Mouse (Mus musculus) splenic B cell, adult 2 months (primary cell): ENCODE data around the gene Rflnb.
A peak's percentile ranks its signal among the peaks of the same experiment; 100 is the strongest.

Experiments
- DNase-seq: peaks from one replicate; pipeline ENCODE4 v3.0.0-alpha.2; 2011; ENCODE audit warnings: low read depth, low spot score
- H3K27me3 ChIP-seq: 2 replicates; pipeline ENCODE4 v1.6.1; 2012; ENCODE audit warnings: mild to moderate bottlenecking, low read length, moderate library complexity, mixed read lengths; ENCODE audit not compliant: control insufficient read depth, poor library complexity, insufficient read depth, severe bottlenecking
- H3K36me3 ChIP-seq: 2 replicates; pipeline ENCODE4 v1.6.1; 2012; ENCODE audit warnings: mild to moderate bottlenecking, low read length, moderate library complexity, mixed read lengths; ENCODE audit not compliant: control insufficient read depth, poor library complexity, insufficient read depth, severe bottlenecking

Gene Rflnb

DNA sequence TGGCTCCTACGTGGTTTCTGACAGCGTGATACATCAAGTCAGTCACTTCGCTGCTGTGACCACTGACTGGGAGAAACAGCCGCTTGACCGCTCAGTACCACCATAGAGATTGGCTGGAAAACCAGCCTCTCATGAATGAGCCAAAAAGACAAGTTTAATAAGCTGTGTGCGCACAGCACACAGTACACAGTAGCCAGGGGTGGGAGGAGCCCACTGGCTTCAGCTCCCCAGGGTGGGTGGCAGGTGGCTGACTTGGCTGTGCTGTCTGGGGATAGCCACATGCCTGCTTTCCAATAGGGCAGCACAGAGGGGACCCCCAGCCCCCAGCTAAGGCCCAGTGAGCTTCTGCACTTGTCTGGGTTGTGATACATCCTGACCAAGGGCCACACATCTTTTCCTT lies 16.9 kb upstream of the Rflnb start:
- H3K36me3 ChIP-seq = no peaks in the 10 kb centered on the region
- H3K27me3 ChIP-seq = no peaks in the 10 kb centered on the region
- no peak for DNase-seq

GRCm38 (mm10) chr11:76042882-76043281 lies 15.3 kb upstream of the Rflnb start:
- no peaks in the 10 kb centered on the region for H3K36me3 ChIP-seq
- DNase-seq = no peak
- H3K27me3 ChIP-seq = no peaks in the 10 kb centered on the region

DNA sequence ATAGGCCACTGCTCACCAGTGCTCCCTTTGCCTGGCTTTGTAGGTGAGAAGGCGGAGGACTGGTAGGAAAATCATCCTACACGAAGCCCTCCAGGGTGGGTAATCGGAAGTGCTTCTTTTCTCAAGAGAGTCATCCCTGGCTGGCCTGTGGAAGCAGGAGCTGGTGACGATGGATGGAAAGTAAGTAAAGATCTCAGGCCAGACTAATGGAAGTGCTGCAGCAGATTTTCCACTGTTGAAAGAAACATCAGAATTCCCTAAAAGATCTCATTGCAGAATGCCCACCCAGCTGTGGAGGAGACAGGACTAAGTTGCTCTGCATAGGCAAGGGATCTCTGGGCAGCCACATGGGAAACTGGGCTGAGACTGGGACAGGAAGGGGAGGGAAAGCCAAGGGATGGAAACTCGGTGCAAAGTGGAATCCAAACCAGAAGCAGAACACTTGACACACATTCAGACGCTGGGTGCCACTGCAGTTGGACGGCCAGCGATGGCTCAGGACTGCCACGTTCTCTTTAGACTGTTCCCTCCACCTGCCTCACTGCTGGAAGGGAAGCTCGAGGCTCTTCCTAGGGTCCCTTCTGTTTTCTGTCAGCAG lies 14.6 kb upstream of the Rflnb start:
- DNase-seq = no peak
- Histone ChIP-seq H3K36me3 (no peaks in the 10 kb centered on the region), H3K27me3 (no peaks in the 10 kb centered on the region)

- no peak for DNase-seq
- H3K36me3 ChIP-seq = no peaks in the 10 kb centered on the region
These were observed 13.3 kb upstream of the Rflnb start for GRCm38 (mm10) chr11:76040761-76041376.

GRCm38 (mm10) chr11:76040106-76040505 lies 12.5 kb upstream of the Rflnb start:
- Histone ChIP-seq H3K27me3 (no peaks in the 10 kb centered on the region), H3K36me3 (no peaks in the 10 kb centered on the region)
- DNase-seq = no peak

More at GRCm38 (mm10) chr11:76040761-76041376, 13.3 kb upstream of the Rflnb start:
- H3K27me3 ChIP-seq = no peaks in the 10 kb centered on the region

- H3K36me3 ChIP-seq = no peaks in the 10 kb centered on the region
These were observed 11.9 kb upstream of the Rflnb start for GRCm38 (mm10) chr11:76039271-76040053.

DNA sequence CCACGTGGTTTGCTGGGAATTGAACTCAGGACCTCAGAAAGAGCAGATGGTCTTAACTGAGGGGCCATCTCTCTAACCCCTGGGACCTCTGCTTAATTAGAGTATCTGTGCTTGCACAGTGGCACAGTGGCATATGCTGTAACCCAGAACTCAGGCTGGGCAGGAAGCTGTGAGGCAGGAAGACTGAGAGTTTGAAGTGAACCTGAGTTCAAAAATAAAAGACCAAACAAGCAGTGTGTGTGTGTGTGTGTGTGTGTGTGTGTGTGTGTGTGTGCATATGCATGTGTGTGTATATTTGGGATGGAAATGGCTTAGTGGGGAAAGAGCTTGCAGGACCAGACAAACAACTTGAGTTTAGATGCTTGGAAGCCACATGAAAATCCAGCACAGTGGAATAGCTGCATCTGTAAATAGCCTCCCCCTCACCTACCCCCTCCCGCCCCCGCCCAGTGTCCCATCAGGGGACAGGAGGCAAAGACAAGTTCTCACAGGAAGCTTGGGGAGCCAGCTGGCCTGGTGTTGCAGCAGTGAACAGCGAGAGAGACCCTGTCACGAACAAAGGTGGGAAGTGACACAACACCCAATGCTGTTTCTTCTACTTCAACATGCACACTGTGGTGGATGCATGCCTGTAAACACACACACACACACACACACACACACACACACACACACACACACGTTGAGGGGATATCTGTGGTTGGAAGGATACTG lies 10.2 kb upstream of the Rflnb start:
- H3K36me3 ChIP-seq = no peaks in the 10 kb centered on the region
- no peak for DNase-seq
- no peaks in the 10 kb centered on the region for H3K27me3 ChIP-seq

More at GRCm38 (mm10) chr11:76039271-76040053, 11.9 kb upstream of the Rflnb start:
- no peak for DNase-seq
- no peaks in the 10 kb centered on the region for H3K27me3 ChIP-seq

DNA sequence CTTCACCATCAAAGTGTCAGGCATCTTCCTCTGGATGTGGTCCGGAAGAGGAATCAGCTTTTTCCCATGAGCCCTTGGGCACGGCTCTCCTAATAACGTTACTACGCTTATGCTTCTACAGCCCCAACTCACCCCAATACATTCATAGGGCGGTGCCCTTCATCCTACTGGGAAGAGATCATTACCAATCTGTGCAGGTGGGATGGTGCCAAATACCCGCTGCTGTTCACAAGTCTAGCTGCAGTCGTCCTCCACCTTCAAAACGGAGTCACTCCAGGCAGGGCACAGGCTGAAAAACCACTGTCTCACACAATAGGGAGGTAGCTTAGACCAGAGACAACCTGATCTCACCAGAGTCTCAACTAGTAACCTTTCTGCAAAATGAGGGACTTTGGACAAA lies 7.6 kb upstream of the Rflnb start:
- DNase-seq = no peak
- no peaks in the 10 kb centered on the region for H3K36me3 ChIP-seq
- no peaks in the 10 kb centered on the region for H3K27me3 ChIP-seq

- Histone ChIP-seq H3K27me3 (no peaks in the 10 kb centered on the region), H3K36me3 (no peaks in the 10 kb centered on the region)
- no peak for DNase-seq
These were observed 6.3 kb upstream of the Rflnb start for GRCm38 (mm10) chr11:76033836-76034235.

DNA sequence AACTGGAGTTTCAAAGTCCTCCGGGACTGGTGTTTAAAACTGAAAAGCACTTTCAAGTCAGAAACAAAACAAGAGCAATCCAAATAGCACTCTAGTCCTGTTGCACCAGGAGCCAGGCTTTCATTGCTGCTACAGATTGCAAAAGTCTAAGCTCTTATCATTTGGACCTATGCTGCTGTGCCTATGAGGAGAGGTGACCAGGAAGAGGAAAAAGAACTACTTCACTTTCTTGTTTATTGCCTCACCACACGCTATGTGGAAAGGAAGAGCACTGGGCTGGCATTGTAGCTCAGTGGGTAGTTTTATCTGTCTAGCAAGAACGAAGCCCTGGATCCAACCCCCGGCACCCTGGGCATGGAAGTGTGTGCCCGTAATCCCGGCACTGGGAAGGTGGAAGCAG lies 5.8 kb upstream of the Rflnb start:
- DNase-seq = no peak
- Histone ChIP-seq H3K27me3 (no peaks in the 10 kb centered on the region), H3K36me3 (no peaks in the 10 kb centered on the region)

DNA sequence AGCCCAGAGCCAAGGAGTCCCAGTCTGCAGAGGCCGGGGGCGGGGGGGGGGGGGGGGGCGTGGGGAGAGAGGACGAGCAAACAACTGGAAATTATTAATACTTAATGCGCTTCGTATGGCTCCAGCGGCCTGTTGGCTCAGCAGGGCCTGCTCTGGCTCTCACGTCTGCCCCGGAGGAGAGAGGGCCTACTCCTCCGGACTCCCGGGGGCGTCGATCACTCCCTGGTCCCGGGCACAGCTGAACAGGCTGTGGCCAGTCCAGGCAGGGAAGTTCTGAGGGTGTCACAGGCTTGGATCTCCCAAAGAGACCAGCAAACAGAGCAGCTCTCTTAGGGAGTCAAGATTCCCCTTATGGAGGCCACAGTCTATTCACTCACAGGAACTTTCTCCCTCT lies 487 bp upstream of the Rflnb start:
- H3K27me3 ChIP-seq = no peaks in the 10 kb centered on the region
- DNase-seq = peak; percentile 8
- H3K36me3 ChIP-seq = peaks cover 5% of the 10 kb centered on the region

DNA sequence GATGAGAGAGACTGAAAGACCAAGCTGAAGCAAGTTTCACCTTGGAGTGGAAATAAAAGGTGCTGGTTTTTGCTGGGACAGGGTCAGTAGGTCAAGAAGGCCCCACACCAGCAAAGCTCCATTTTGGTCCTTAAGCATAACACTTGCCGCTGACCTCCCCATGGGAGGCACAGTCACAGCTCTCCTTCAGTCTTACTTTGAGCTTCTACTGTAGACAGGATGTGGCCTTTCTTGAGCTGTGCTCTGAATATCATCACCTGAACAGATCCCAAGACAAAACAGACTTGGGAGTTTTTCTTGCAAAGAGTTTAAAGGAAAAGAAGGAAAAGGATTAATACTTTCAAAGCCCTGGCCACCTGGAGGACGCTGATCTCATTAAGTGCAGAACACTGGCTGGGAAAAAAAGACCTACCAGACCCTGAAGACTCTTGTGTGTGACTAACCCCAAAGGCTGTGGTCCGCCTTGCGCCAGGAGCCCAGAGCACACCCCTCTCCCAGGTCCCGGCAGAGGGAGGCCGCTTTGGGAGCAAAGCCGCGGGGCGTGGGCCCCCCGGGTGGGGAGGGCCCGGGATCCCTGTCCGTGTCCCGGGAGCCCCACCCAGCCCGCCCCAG lies 949 bp downstream of the Rflnb start:
- peak; percentile 14 for DNase-seq
- H3K27me3 ChIP-seq = no peaks in the 10 kb centered on the region
- H3K36me3 ChIP-seq = peaks cover 5% of the 10 kb centered on the region

- no peak for DNase-seq
- H3K36me3 ChIP-seq = peaks cover 5% of the 10 kb centered on the region
- H3K27me3 ChIP-seq = no peaks in the 10 kb centered on the region
These were observed 2.5 kb downstream of the Rflnb start for GRCm38 (mm10) chr11:76025080-76025583.

DNA sequence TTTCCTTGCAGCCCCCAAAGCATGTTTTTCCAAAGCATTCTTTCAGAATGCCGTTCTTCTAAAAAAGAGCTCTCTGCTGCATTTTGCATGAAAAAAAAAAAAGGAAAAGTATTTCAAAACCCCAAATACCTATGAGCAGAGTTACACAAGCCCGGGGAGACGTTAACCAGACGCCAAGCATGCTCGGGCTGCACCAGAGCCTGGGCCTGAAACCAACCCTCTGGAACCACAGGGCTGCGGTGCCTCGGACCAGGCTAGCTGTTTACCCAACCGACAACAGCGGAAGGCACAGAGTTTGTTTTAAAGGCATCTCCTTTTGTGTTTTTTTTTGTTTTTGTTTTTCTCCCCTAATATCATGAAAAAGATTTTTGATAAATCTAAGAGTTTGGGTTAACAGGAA lies 6.7 kb downstream of the Rflnb start:
- H3K36me3 ChIP-seq = peaks cover 5% of the 10 kb centered on the region
- no peak for DNase-seq
- no peaks in the 10 kb centered on the region for H3K27me3 ChIP-seq
